Mouse (Mus musculus) layer of hippocampus, adult 18-20 months (tissue): ENCODE results near the gene Fah. TPM values are rescaled to one million over a fixed set of nuclear protein-coding genes. Genes with fewer than 3 reads are reported as not detected.

ENCODE experiments used
- total RNA-seq, 2 experiments: library from RNA; stranded (reverse); gene quantifications; 2 replicates each; pipeline ENCODE4 v1.2.3; 2021

The Fah gene
- total RNA-seq, 2 experiments from 2014 or later = 22.9 to 23.7 TPM

Other genes with a start within 250 kb of the Fah start
- gene Arnt2, start 196.5 kb downstream of the Fah start, total RNA-seq = 100 to 1,000 TPM; 158 to 160 TPM
- gene Gm2115, start 77.8 kb downstream of the Fah start, total RNA-seq = 10 to 100 TPM; 79.9 to 87.8 TPM
- gene Zfand6, start 83.2 kb upstream of the Fah start, total RNA-seq = 10 to 100 TPM; 67.9 to 77.0 TPM
- gene Olfr291, start 246.8 kb upstream of the Fah start, total RNA-seq = not detected